Mouse (Mus musculus) midbrain, postnatal 0 days (tissue): Measurements from ENCODE around the gene Gpr18. TPM values are rescaled to one million over a fixed set of nuclear protein-coding genes. Genes with fewer than 3 reads are reported as not detected.

Experiments used
- ATAC-seq: fragments of 200-750 bp; cut with Nextera tagmentation; 2 replicates; pipeline ENCODE4 v1.8.0; 2017; ENCODE audit warnings: moderate number of reproducible peaks, mild to moderate bottlenecking, moderate TSS enrichment, moderate library complexity; ENCODE audit not compliant: low FRiP score
- DNase-seq: peaks from one replicate; pipeline ENCODE4 v3.0.0-alpha.2; 2015; ENCODE audit warnings: low spot score
- H3K27ac ChIP-seq: fragments of 300-500 bp; sonication (generic); 2 replicates; pipeline ENCODE4 v1.5.1; 2014; ENCODE audit warnings: low read depth, mild to moderate bottlenecking, low read length, mixed read lengths
- H3K27me3 ChIP-seq: fragments of 300-500 bp; sonication (generic); 2 replicates; pipeline ENCODE4 v1.6.1; 2014; ENCODE audit warnings: low read length, control low read depth, mixed read lengths; ENCODE audit not compliant: insufficient read depth
- H3K36me3 ChIP-seq: fragments of 300-500 bp; sonication (generic); 2 replicates; pipeline ENCODE4 v1.6.1; 2014; ENCODE audit warnings: low read length, control low read depth, mixed read lengths; ENCODE audit not compliant: insufficient read depth
- H3K4me1 ChIP-seq: fragments of 300-500 bp; sonication (generic); 2 replicates; pipeline ENCODE4 v1.6.1; 2014; ENCODE audit warnings: mild to moderate bottlenecking, control low read depth, antibody characterized with exemption, low read length, mixed read lengths; ENCODE audit not compliant: insufficient read depth
- H3K4me2 ChIP-seq: fragments of 300-500 bp; sonication (generic); 2 replicates; pipeline ENCODE4 v1.6.1; 2014; ENCODE audit warnings: low read depth, mild to moderate bottlenecking, low read length, mixed read lengths; ENCODE audit not compliant: poor library complexity, severe bottlenecking
- H3K4me3 ChIP-seq: fragments of 300-500 bp; sonication (generic); 2 replicates; pipeline ENCODE4 v1.5.1; 2014; ENCODE audit warnings: low read depth, mild to moderate bottlenecking, low read length, moderate library complexity
- H3K9ac ChIP-seq: fragments of 300-500 bp; sonication (generic); replicated peaks from 2 replicates; pipeline ENCODE4 v1.6.1; 2014; ENCODE audit warnings: mild to moderate bottlenecking, low read length, moderate library complexity, mixed read lengths; ENCODE audit not compliant: poor library complexity, severe bottlenecking
- H3K9me3 ChIP-seq: fragments of 300-500 bp; sonication (generic); 2 replicates; pipeline ENCODE4 v1.6.1; 2016; ENCODE audit warnings: low read length, control low read depth
- CTCF ChIP-seq: IDR thresholded peaks from 2 replicates; pipeline ENCODE4 v1.5.1; 2016; ENCODE audit warnings: antibody characterized with exemption, mild to moderate bottlenecking
- WGBS: fragments of 180-500 bp; shearing (Covaris S2); extraction: QIAGEN DNeasy Blood & Tissue Kit; methylation state at CpG from one replicate; pipeline ENCODE4 v1.1.7; 2014; 5-methylcytosine and 5-hydroxymethylcytosine counted together
- polyA plus RNA-seq: library from polyadenylated mRNA; unstranded; fragments of >200 nt; fragmentation: Nextera tagmentation; extraction: Ambion mirVana; gene quantifications from 2 replicates; pipeline ENCODE4 v1.2.1, GENCODE M21; 2015
- total RNA-seq: library from RNA; depleted of rRNA; stranded (reverse); fragments of >200 nt; gene quantifications from 2 replicates; pipeline ENCODE4 v1.2.3, GENCODE M21; 2014

The Gpr18 gene
- total and polyA plus RNA-seq, 2 experiments from 2014 or later = 0.10 TPM; not detected in 1

DNA sequence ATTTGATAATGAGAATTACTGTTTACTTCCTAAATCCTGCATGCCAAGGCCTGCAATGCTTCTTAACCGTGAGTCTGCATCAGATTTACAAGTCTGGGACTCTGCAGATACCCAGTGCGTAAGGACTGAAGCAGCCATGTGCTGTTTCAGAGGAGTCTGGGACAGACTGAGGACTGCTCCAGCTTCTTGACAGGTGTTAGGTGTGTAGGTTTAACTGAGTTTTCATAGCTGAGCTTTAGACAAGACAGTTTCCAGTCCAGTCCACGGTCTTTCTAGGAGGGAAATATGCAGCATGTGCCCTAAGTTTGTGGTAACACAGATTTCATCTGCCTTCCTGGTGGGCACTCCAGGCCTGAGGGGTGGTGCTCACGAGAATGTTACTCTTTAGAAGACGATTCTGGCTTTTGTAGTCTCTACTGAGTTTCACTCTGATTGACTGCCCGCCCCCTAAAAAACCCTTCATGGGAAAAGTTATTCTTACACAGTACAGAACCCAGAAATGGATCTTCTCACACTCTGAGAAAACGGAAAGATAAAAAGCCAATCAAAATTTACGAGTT, 31.7 kb upstream of the Gpr18 start:
- Histone ChIP-seq H3K9me3 (no peaks in the 10 kb centered on the region), H3K9ac (no peak overlapping the region), H3K27me3 (no peaks in the 10 kb centered on the region), H3K4me2 (no peak overlapping the region), H3K4me3 (no peak overlapping the region), H3K4me1 (no peaks in the 10 kb centered on the region), H3K27ac (no peak overlapping the region), H3K36me3 (no peaks in the 10 kb centered on the region)
- DNase-seq (no peak), ATAC-seq (no peak)
- 81% methylated on average over 8 of the region's 8 CpGs for WGBS
- TF ChIP-seq CTCF = no peak

GRCm38 (mm10) chr14:121946728-121947127, 31.1 kb upstream of the Gpr18 start:
- no peak for TF ChIP-seq CTCF
- no peak overlapping the region for H3K27ac ChIP-seq
- ATAC-seq = no peak
- H3K36me3 ChIP-seq = no peaks in the 10 kb centered on the region
- no peak for DNase-seq
- no peak overlapping the region for H3K4me3 ChIP-seq
- no peak overlapping the region for H3K4me2 ChIP-seq
- H3K27me3 ChIP-seq = no peaks in the 10 kb centered on the region
- no peaks in the 10 kb centered on the region for H3K9me3 ChIP-seq
- no peaks in the 10 kb centered on the region for H3K4me1 ChIP-seq
- no peak overlapping the region for H3K9ac ChIP-seq
- WGBS = 82% methylated on average over 8 of the region's 8 CpGs

DNA sequence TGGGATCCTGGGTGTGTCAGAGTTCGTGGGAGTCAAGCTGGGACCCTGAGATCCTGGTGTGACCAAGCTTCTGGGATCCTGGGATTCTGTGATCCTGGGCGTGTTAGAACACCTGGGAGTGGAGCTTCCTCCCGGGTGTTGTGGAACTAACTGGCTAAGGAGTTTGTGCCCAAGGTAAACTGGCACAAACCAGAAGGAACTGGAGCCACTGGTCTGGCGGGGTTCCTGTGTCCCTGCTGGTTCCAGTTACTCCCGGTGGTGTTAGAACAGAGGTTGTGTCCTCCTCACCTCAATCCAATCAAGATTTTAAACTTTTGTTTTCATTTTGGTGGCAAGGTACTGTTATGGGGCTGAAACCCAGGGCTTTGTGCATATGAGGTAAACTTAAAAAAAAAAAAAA, 30.6 kb upstream of the Gpr18 start:
- TF ChIP-seq CTCF = no peak
- no peak overlapping the region for H3K27ac ChIP-seq
- H3K4me1 ChIP-seq = no peaks in the 10 kb centered on the region
- H3K9ac ChIP-seq = no peak overlapping the region
- 86% methylated on average over 5 of the region's 5 CpGs for WGBS
- DNase-seq (no peak), ATAC-seq (no peak)
- no peaks in the 10 kb centered on the region for H3K9me3 ChIP-seq
- H3K4me2 ChIP-seq = no peak overlapping the region
- H3K27me3 ChIP-seq = no peaks in the 10 kb centered on the region
- H3K4me3 ChIP-seq = no peak overlapping the region
- no peaks in the 10 kb centered on the region for H3K36me3 ChIP-seq

- Histone ChIP-seq H3K9me3 (0 out of 2 replicates have a peak, but pooled peaks cover 4% of the 10 kb centered on the region), H3K36me3 (peaks cover 5% of the 10 kb centered on the region; the same call in 1 of the 2 replicates), H3K27ac (no peak overlapping the region), H3K4me1 (no peaks in the 10 kb centered on the region), H3K9ac (no peak overlapping the region), H3K4me2 (no peak overlapping the region), H3K4me3 (no peak overlapping the region), H3K27me3 (no peaks in the 10 kb centered on the region)
- 93% methylated on average over 3 of the region's 3 CpGs for WGBS
- DNase-seq (no peak), ATAC-seq (no peak)
- TF ChIP-seq CTCF = no peak
Measured at GRCm38 (mm10) chr14:121939582-121939981, 24.0 kb upstream of the Gpr18 start.

GRCm38 (mm10) chr14:121938256-121939191, 22.9 kb upstream of the Gpr18 start:
- H3K9ac ChIP-seq = no peak overlapping the region
- no peaks in the 10 kb centered on the region for H3K4me1 ChIP-seq
- DNase-seq = no peak
- 0 out of 2 replicates have a peak, but pooled peaks cover 4% of the 10 kb centered on the region for H3K9me3 ChIP-seq
- no peak overlapping the region for H3K27ac ChIP-seq
- WGBS = 93% methylated on average over 11 of the region's 11 CpGs
- peaks cover 12% of the 10 kb centered on the region for H3K36me3 ChIP-seq
- no peak for TF ChIP-seq CTCF
- no peak overlapping the region for H3K4me3 ChIP-seq
- no peak for ATAC-seq
- no peak overlapping the region for H3K4me2 ChIP-seq
- H3K27me3 ChIP-seq = no peaks in the 10 kb centered on the region
